Mouse (Mus musculus) intestine, embryonic 16.5 days (tissue): ENCODE measurements around the gene Tssk2. TPM values are rescaled to one million over a fixed set of nuclear protein-coding genes. Genes with fewer than 3 reads are reported as not detected.

Experiments
- polyA plus RNA-seq: library from polyadenylated mRNA; unstranded; fragments of >200 nt; fragmentation: Nextera tagmentation; extraction: Ambion mirVana; gene quantifications from 2 replicates; pipeline ENCODE4 v1.2.1, GENCODE M21; 2015

The Tssk2 gene
- polyA plus RNA-seq, 1 experiment from 2014 or later, result not detected

Other genes starting within 250 kb of the Tssk2 start
- 43.9 and 47.9 TPM in 2 replicates for gene Med15, start 165.7 kb upstream of the Tssk2 start, polyA plus RNA-seq
- gene Klhl22, start 139.0 kb upstream of the Tssk2 start, polyA plus RNA-seq, result 56.5 and 59.2 TPM in 2 replicates
- gene Scarf2, start 101.4 kb upstream of the Tssk2 start, polyA plus RNA-seq, result 4.4 and 5.7 TPM in 2 replicates
- gene B830017H08Rik, start 65.5 kb upstream of the Tssk2 start, polyA plus RNA-seq, result not detected in 2 replicates
- 1.1 and 1.2 TPM in 2 replicates for gene Car15, start 60.3 kb upstream of the Tssk2 start, polyA plus RNA-seq
- gene Gm20518, start 7.0 kb upstream of the Tssk2 start, polyA plus RNA-seq, result 0.26 and 0.31 TPM in 2 replicates
- gene Tssk1, start 4.4 kb upstream of the Tssk2 start, polyA plus RNA-seq, result 0.05 TPM in 1 of 2 replicates, not detected in the other
- 65.4 and 67.4 TPM in 2 replicates for gene Dgcr2, start 75 bp upstream of the Tssk2 start, polyA plus RNA-seq
- 28.8 and 29.5 TPM in 2 replicates for gene Ess2, start 12.7 kb downstream of the Tssk2 start, polyA plus RNA-seq
- gene Gsc2, start 16.4 kb downstream of the Tssk2 start, polyA plus RNA-seq, result 0.23 TPM in 1 of 2 replicates, not detected in the other
- gene Slc25a1, start 29.6 kb downstream of the Tssk2 start, polyA plus RNA-seq, result 255 and 287 TPM in 2 replicates
- 0.29 TPM in 1 of 2 replicates, not detected in the other for gene Vpreb2, start 81.8 kb downstream of the Tssk2 start, polyA plus RNA-seq
- 77.0 and 77.1 TPM in 2 replicates for gene Dgcr6, start 154.2 kb downstream of the Tssk2 start, polyA plus RNA-seq
- 20.1 and 24.4 TPM in 2 replicates for gene Prodh, start 191.6 kb downstream of the Tssk2 start, polyA plus RNA-seq
- 0.73 and 2.4 TPM in 2 replicates for gene Rtn4r, start 229.0 kb downstream of the Tssk2 start, polyA plus RNA-seq